Mouse (Mus musculus) CD4-positive, CD25-positive, alpha-beta regulatory T cell, adult 2 months (primary cell): ENCODE data around the gene Sh3bp4.

Experiments used
- DNase-seq: peaks from one replicate; pipeline ENCODE4 v3.0.0-alpha.2; 2012; ENCODE audit warnings: low read depth, low spot score

Gene Sh3bp4

GRCm38 (mm10) chr1:89184111-89184785 lies 114.0 kb downstream of the Sh3bp4 start:
- DNase-seq, result no peak

DNA sequence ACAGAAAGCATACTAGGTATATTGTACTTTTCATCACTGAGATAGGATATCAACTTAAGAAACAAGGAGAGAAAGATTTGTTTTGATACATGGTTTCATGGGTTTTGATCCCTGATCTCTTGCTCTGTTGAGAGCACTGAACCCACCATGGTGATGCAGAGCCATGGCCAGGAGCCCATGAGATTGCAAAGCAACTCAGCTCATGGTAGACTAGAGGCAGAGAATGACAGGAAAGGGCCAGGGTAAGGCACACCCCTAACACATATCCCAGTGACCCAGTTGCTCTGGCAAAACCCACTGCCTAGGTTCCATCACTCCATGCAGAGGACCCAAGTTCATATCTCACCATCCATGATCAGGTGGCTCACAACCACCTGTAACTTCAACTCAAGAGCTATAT lies 114.6 kb downstream of the Sh3bp4 start:
- DNase-seq, result no peak

- no peak for DNase-seq
Observed at GRCm38 (mm10) chr1:89187441-89187840, 117.2 kb downstream of the Sh3bp4 start.

GRCm38 (mm10) chr1:89188091-89188490 lies 117.9 kb downstream of the Sh3bp4 start:
- DNase-seq, result no peak

GRCm38 (mm10) chr1:89189204-89189603 lies 119.0 kb downstream of the Sh3bp4 start:
- DNase-seq, result no peak

GRCm38 (mm10) chr1:89190621-89191020 lies 120.4 kb downstream of the Sh3bp4 start:
- no peak for DNase-seq

GRCm38 (mm10) chr1:89191127-89191740 lies 121.0 kb downstream of the Sh3bp4 start:
- DNase-seq, result peak; percentile 56

DNA sequence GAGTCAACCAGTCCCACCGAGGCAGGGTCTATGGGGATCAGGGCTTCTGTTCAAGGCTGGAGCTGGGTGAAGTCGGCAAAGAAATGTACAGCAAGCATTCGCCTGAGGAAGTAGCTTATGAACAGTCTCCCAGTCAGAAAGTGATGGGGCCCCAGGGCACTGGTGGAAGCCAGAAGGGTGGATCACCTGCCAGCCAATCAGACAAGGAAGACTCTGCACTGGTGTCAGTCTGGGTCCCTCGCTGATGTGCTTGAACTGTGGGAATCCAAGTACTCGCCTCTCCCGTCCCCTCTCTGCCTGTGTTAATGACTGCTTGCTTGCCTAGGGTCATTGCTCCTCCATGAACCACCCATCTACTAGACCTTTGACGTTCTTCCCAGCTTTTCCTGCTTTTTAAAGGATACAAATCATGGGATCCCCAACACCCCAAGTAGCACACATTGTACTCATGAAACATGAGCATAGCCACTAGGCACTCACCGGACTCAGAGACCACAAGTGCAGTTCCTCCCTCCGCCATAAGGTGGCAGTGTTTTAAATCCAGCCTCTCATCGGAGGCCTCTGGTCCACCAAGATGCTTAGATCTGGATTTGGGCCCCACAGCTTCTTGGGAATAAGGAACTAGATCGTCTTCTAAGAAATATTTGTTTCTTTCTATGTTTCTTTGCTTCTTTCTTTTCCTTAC lies 122.5 kb downstream of the Sh3bp4 start:
- peak; percentile 67 for DNase-seq

- DNase-seq, result no peak
Observed at GRCm38 (mm10) chr1:89193576-89193975, 123.4 kb downstream of the Sh3bp4 start.

GRCm38 (mm10) chr1:89195827-89196712 lies 125.9 kb downstream of the Sh3bp4 start:
- peak; percentile 75 for DNase-seq
